Mouse (Mus musculus): ENCODE data around the gene Plscr2.

Gene Plscr2

DNA sequence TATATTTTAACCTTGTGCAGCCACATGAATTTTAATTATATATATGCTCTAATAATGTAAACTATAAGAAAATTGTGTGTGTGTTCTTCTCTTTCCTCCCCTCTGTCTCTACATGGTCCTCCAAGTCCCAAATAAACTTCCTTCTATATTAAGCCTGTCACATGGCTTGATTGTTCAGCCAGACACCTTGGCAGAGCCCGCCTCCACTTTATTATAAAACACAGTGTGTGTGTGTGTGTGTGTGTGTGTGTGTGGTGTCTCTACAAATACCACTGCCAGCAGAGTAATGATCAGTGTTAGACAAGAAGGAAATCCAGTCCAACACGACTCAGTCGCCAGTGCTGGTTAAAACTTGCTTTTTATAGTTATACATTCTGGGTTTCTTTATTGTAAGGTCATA, 62.3 kb downstream of the Plscr2 start:
- no peak for DNase-seq (ENCODE audit: low read depth, low spot score)

DNA sequence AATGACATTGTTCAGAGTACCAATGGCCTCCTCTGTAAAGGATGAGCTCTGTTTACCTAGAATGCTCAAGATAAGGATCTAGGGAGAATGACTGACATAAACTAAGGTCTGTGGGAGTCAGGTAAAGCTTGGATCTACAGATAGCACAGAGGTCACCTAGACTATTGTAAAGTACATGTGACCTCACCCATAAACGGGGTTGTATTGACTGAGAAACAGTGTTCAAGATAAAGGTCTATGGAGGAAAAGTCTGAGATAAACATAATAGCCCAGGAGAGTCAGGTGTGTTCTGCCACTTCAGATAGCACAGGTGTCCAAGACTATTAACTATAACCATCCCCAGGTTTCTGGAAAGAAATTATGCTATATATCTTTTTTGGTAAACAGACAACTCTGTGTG, 63.6 kb downstream of the Plscr2 start:
- no peak for DNase-seq (ENCODE audit: low read depth, low spot score)
